Mouse (Mus musculus) testis, postnatal 14 days (tissue): Measurements from ENCODE around the gene Xxylt1.

Source experiments
- DNase-seq: peaks from one replicate; pipeline ENCODE4 v3.0.0; 2021; ENCODE audit warnings: low spot score

Xxylt1 gene

GRCm38 (mm10) chr16:30916931-30917330 is 164.3 kb downstream of the Xxylt1 start:
- no peak for DNase-seq

- DNase-seq: no peak
Observed at GRCm38 (mm10) chr16:30915611-30916220, 165.5 kb downstream of the Xxylt1 start.
